Mouse (Mus musculus) testis, postnatal 14 days (tissue): ENCODE measurements around the gene Spsb4.
A peak's percentile ranks its signal among the peaks of the same experiment; 100 is the strongest.

Source experiments
- DNase-seq: peaks from one replicate; pipeline ENCODE4 v3.0.0; 2021; ENCODE audit warnings: low spot score

Spsb4 gene

GRCm38 (mm10) chr9:97015751-97016150 lies 2.9 kb downstream of the Spsb4 start:
- peak; percentile 38 for DNase-seq

- no peak for DNase-seq
Observed at GRCm38 (mm10) chr9:97013698-97014097, 4.9 kb downstream of the Spsb4 start.

- peak; percentile 66 for DNase-seq
Observed at GRCm38 (mm10) chr9:97013153-97013552, 5.5 kb downstream of the Spsb4 start.

DNA sequence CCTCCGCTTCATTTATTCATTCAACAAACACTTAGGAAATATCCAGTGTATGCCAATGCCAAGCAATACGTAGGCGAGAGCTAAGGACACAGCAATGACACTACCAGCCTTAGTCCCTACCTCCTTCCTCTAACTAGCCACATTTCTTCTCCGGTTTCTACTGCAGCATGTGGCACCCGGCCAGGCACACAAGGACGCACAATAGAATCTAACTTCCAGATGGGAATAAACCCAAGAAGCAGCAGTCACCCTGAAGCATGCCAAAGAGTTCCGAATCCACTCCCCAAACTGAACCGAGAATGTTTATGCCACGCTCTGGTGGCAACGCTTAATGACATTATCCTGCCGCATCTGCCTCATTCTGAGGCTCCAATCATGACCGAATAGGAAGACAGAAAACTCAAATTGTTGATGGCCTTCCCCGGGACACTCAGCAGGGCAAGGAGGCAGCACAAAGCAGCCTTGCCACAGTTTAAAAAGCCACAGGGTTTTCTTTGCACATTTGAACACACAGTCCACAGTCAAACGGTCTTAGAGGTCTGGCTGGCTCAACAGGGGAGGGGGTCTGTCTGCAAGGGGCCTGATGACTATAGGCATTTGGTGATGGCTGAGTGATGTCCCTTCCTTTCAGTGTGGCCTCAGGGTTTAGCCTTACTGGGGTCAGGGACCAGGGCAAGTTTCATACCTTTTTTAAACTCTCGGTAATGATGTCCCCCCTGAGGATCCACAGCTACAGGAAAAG lies 7.0 kb downstream of the Spsb4 start:
- no peak for DNase-seq

- DNase-seq: no peak
Observed at GRCm38 (mm10) chr9:97010447-97010846, 8.2 kb downstream of the Spsb4 start.

DNA sequence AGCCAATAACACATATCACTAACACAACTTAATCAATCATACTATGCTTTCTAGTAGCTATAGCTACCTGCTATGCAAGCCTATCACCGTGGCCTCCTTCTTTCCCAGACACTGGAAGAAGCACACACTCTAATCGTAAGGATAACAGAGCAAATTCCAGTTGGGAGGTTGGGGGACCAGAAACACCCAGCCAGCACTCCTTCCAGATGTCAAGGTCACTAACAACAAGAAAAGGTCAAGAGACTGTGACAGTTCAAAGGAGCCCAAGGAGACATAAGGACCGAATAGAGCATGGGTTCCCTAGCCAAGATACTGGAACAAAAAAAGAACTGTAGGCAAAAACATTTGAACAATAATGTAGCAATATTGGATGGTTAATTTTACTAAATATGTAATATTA lies 13.9 kb downstream of the Spsb4 start:
- no peak for DNase-seq

GRCm38 (mm10) chr9:97003173-97003572 lies 15.5 kb downstream of the Spsb4 start:
- no peak for DNase-seq

DNA sequence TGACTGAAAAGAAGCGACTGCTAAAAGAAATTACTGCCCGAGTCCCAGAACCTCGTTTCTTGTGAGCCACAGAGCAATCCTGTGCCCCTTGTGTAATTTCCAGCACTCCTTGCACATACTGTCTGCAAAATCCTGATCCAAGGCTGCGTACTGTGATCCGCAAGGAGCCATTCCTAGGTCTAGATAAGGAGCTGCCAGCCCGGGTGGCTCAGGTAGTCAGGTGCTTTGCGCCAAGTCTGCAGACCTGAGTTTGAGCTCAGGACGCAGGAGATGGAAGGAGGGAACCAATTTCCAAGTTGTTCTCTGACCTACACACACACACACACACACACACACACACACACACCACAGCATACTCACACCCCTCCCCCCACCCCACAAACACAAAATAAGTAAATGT lies 16.0 kb downstream of the Spsb4 start:
- DNase-seq: no peak

- DNase-seq: no peak
Observed at GRCm38 (mm10) chr9:97002025-97002424, 16.6 kb downstream of the Spsb4 start.

DNA sequence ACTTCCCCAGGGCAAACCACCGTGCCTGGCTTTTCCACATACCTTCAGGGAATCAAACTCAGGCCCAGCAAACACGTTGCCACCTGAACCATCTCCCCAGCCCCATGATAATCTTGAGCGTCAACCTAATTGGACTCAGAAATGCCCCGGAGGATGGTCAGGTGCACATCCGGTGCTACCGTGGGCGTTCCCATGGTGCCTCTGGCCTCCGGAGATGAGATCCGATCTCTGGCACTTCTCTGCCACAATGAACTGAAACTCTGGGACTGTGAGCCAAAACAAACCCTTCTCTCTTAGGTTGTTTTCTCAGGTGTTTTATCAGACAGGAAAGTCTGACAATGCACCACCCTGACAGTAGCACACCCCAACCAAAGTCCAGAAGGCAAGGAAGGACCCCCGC lies 17.2 kb downstream of the Spsb4 start:
- DNase-seq: no peak

DNA sequence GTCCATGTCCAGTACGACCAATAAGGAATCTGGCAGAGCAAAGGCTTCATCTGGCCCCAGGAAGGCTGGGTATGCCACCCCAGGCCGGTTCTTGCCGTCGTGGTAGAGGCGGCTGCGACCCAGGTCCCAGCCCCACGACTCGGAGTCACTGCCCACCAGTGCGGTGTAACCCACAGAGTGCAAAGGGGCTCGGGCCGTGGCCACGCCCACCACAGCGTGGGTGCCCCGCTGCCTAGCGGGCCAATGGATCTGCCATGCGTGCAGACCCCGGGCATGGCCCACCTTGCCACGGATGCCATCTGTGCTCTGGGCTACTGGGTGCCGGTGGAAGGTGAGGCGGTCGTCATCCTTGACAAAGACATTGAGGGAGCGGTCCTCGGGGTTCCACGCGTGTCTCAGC lies 22.9 kb downstream of the Spsb4 start:
- DNase-seq: no peak

DNA sequence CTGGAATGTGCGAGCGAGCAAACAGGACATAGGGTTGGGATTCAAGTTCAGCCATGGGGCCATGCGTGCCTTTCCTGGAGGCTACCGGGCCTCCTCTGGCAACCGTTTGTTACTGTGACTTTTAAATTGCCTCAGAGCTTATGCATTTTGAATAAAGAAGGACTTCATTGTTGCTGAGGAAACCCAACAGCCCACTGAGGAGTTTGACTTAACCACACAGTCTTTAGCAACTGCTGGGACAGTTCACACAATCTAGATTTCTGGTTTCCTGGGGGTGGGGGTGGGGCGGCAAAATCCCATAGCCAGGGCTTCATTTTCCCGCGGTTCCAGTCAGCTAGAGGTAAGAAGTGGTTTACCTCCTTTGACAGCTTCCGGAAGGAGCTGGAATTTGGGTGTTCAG lies 23.9 kb downstream of the Spsb4 start:
- DNase-seq: no peak

GRCm38 (mm10) chr9:96991118-96991517 lies 27.5 kb downstream of the Spsb4 start:
- no peak for DNase-seq

- DNase-seq: no peak
Observed at GRCm38 (mm10) chr9:96989389-96989990, 29.2 kb downstream of the Spsb4 start.

DNA sequence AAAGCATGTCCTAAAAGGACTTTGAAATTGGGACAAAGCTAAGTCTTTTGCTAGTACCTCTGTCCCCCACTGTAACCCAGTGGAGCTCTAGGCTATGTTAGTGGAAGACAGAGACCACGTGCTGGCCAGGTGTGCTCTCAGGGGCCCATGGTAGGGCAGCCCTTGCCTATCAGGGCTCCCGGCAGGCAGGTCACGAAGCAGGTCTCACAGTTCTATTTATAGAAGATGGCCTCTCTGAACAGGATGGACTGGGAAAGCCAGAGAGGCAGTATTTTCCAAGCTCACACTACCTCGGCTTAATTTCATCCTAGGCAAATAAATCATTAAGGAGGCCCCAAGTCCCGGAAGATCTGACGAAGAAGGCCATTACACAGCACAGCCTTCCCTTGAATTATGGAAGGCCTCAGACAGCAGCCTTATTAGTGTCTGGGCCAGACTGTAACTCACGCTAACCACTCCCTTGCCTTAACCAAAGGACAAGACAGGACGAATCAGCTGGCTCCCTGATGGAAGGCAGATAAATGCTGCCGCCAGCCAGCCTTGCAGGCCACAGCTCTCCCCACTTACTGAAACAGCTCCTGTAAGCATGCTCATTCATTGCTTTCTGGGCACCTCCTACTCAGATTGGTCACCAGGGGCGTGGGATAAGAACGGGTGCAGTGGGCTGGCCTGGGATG lies 31.7 kb downstream of the Spsb4 start:
- no peak for DNase-seq

DNA sequence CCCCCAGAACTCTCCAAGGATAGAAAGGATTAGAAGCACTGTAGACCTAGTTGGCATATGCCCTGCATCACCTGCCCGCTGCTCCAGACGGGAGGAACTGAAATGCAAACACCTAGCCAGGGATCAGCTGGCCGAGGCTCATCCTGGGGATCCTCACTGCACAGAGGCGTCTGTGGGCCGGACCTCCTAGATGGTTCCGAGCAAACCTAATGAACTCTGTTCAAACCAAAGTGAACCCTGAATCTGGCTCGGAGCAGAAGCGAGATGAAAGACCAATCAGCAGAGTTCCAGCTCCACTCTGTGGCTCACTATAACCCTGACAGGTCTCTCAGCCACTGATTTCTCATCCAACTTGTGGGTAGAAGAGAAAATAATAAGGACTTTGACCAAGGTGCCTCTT lies 34.6 kb downstream of the Spsb4 start:
- no peak for DNase-seq

DNA sequence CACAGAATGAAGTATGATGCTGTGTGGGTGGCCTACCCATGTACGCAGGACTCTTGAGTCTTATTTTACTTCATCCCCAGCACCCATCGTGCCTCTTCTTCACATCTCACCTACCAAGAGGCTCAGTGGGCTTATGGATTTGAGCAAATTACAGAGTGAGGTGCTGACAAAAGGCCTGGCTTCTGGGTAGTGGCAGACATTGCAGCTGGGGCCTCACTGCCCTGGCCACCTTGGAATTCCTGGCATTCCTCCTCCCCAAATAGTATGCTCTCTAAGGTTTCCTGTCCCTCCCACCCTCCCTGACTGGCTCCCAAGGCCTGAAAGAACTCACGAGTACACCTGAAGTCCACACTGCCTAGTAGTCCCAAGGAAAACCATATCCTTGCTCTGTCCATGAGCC lies 35.7 kb downstream of the Spsb4 start:
- no peak for DNase-seq

DNA sequence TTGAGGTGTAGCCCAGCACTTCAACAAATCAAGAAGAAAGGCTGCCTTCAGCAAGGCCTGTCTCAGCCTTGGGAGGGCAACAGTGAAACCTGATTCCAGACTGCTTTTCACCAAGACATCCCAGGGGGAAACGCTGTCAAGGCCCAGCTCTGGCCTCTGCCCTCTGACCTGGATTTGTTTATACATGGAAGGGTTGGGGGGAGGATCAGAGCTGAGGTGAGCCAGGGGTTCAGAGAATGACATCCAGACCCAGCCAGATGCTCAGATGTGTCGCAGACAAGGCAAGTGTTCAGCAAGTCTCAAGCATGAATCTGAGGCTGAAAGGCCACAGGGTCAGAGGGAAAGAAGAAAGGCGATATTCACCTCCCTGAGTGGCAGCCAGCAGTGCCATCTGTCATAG lies 36.3 kb downstream of the Spsb4 start:
- DNase-seq: no peak

- DNase-seq: no peak
Observed at GRCm38 (mm10) chr9:96981836-96982235, 36.8 kb downstream of the Spsb4 start.

DNA sequence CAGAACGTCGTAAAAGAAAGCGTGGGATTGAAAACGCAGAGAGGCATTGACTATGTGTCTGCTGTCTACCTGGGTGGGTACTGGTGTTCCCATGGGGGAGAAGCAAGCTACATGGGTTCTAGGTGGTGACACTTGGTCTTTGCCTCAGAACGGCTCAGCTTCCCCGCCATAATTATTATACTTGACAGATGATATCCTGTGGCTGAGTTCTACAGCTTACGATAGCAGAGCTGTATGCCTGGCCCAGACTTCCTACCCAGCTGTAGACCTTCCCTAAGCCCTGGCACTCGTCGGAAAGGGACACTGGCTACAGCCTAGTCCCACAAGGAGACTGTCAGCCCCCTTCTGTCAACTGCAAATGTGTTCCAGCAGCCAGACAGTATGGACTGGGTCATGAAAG lies 37.5 kb downstream of the Spsb4 start:
- no peak for DNase-seq

DNA sequence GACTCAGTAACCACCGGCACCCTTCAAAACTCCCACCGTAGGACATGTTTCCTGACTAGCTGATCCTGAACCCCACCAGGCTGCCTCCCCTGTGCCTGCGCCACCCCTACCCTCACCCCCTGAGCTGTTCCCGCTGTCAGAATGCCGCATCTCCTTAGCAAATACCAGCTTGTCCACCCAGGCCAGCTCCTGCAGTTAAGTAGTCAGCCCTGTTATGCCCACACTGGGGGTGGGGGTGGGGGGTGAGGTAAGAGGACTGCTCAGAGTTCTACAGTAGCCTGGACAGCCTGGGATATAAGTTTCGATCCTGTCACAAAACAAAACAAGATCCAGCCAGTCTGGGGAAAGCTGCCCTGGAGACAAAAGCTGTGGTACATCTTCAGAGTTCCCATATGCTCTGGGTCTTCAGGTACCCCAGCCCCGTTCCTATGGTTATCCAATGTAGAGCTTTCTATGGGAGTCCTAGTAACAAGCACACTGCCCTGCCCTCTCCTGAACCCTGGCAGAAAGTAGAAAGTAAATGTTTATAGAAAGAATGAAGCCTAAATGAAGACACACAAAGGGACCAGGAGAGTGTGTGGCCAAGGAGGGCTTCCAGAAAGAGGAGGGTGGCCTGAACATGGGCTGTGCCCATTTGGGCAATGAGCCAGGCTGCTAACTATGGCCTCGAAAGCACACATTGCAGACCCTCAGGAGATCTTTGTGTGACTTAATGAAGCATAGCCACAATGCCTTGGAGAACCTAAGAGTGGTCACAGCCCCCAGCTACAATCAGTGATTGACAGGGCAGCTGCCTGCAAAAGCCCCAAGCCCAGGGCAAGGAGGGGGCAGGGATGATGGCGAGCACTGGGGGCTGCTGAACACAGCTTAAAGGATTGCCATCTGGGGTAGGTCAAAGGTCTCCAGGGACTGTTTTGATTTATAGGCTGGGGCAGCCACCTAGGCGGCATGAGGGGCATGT lies 38.3 kb downstream of the Spsb4 start:
- no peak for DNase-seq

- no peak for DNase-seq
Observed at GRCm38 (mm10) chr9:96979417-96980030, 39.1 kb downstream of the Spsb4 start.
